Mouse (Mus musculus): ENCODE measurements at regions not wholly inside any gene's neighbourhood (a gene's known extent, or its start where the extent isn't known, plus 50 kb on each side); places are given as distances from the start of the nearest gene placed in this dataset.

DNA sequence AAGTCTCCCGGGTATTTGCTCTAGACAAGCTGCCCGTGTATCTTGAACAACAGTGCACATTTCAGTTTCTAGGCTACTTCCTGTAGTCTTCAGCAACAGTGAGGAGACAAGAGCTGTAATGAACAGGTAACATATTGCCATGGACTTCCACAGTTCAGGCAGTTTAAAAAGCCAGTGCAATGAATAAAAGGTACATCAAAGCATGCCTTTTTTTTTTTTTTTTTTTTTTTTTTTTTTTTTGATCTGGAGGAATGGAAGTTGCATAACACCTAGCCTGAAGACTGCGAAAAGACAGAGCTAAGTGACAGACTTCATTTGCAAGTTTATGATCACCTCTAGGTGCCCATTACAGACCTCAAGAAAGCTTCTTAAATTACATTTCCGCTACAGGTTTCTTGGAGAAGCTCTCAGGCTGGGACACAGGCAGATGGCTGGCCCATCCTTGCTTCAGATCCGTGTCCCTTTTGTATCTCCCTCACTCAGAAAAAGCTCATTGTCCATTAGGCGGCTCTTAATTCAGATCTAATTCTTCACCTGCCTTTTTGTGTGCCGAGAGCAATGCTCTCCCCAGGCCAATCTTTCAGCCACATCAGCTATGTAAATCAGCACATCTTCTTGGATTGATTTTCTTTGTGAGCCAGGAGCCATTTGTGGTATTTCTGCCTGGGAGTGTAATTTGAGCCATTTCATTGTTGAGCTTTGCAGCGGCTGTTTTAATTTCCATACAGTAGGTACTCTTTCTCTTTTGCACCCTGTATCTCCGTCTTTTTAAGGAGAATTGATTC is 78.6 kb upstream of the Cnr1 start:
- TF ChIP-seq CTCF (IDR thresholded peaks at IDR 0.05; ENCODE audit: extremely low read depth, insufficient read depth, low read length) (no peak), POLR2A (IDR thresholded peaks at IDR 0.05; ENCODE audit: extremely low read depth, insufficient read depth, low read length) (no peak)

Data from cortical plate, adult 2 months (tissue).